Mouse (Mus musculus) midbrain, embryonic 16.5 days (tissue): ENCODE measurements around the gene Hadha. TPM values are rescaled to one million over a fixed set of nuclear protein-coding genes. Genes with fewer than 3 reads are reported as not detected.

Source experiments
- ATAC-seq: fragments of 200-750 bp; cut with Nextera tagmentation; 2 replicates; pipeline ENCODE4 v1.8.0; 2017; ENCODE audit warnings: moderate TSS enrichment
- H3K27ac ChIP-seq: fragments of 300-500 bp; sonication (generic); 2 replicates; pipeline ENCODE4 v1.5.1; 2014; ENCODE audit warnings: mild to moderate bottlenecking, low read length, mixed read lengths
- H3K27me3 ChIP-seq: fragments of 300-500 bp; sonication (generic); 2 replicates; pipeline ENCODE4 v1.6.1; 2014; ENCODE audit warnings: low read depth, low read length, mixed read lengths; ENCODE audit not compliant: control insufficient read depth, insufficient read depth
- H3K36me3 ChIP-seq: fragments of 300-500 bp; sonication (generic); 2 replicates; pipeline ENCODE4 v1.6.1; 2014; ENCODE audit warnings: mild to moderate bottlenecking, low read length, moderate library complexity, mixed read lengths; ENCODE audit not compliant: control insufficient read depth, insufficient read depth
- H3K4me1 ChIP-seq: fragments of 300-500 bp; sonication (generic); 2 replicates; pipeline ENCODE4 v1.6.1; 2014; ENCODE audit warnings: mild to moderate bottlenecking, low read length, mixed read lengths; ENCODE audit not compliant: control insufficient read depth, insufficient read depth
- H3K4me2 ChIP-seq: fragments of 300-500 bp; sonication (generic); 2 replicates; pipeline ENCODE4 v1.6.1; 2014; ENCODE audit warnings: mild to moderate bottlenecking, low read length, mixed read lengths
- H3K4me3 ChIP-seq: fragments of 300-500 bp; sonication (generic); 2 replicates; pipeline ENCODE4 v1.5.1; 2014; ENCODE audit warnings: low read depth, mild to moderate bottlenecking, low read length, moderate library complexity, mixed read lengths
- H3K9ac ChIP-seq: fragments of 300-500 bp; sonication (generic); 2 replicates; pipeline ENCODE4 v1.6.1; 2014; ENCODE audit warnings: low read depth, low read length, mixed read lengths
- H3K9me3 ChIP-seq: fragments of 300-500 bp; sonication (generic); replicated peaks from 2 replicates; pipeline ENCODE4 v1.6.1; 2014; ENCODE audit warnings: mild to moderate bottlenecking, low read length, mixed read lengths; ENCODE audit not compliant: control insufficient read depth, poor library complexity, severe bottlenecking
- WGBS: fragments of 180-500 bp; shearing (Covaris S2); extraction: QIAGEN DNeasy Blood & Tissue Kit; methylation state at CpG from one replicate; pipeline ENCODE4 v1.1.7; 2014; 5-methylcytosine and 5-hydroxymethylcytosine counted together
- polyA plus RNA-seq: library from polyadenylated mRNA; unstranded; fragments of >200 nt; fragmentation: Nextera tagmentation; extraction: Ambion mirVana; gene quantifications from 2 replicates; pipeline ENCODE4 v1.2.1, GENCODE M21; 2015

The Hadha gene
- polyA plus RNA-seq, 1 experiment from 2014 or later, result 62.3 TPM

- Histone ChIP-seq H3K27me3 (no peaks in the 10 kb centered on the region), H3K36me3 (peaks cover 51% of the 10 kb centered on the region), H3K4me2 (no peak overlapping the region), H3K27ac (no peak overlapping the region), H3K4me3 (no peak overlapping the region), H3K9me3 (no peaks in the 10 kb centered on the region), H3K4me1 (no peaks in the 10 kb centered on the region), H3K9ac (no peak overlapping the region)
- ATAC-seq, result no peak
- WGBS, result 94% methylated on average over 6 of the region's 6 CpGs
Observed at GRCm38 (mm10) chr5:30122481-30122880, 32.5 kb downstream of the Hadha start.

GRCm38 (mm10) chr5:30120106-30120505, 34.9 kb downstream of the Hadha start:
- ATAC-seq, result no peak
- Histone ChIP-seq H3K36me3 (peaks cover 42% of the 10 kb centered on the region), H3K4me3 (no peak overlapping the region), H3K27ac (no peak overlapping the region), H3K9me3 (no peaks in the 10 kb centered on the region), H3K4me2 (no peak overlapping the region), H3K27me3 (no peaks in the 10 kb centered on the region), H3K4me1 (no peaks in the 10 kb centered on the region), H3K9ac (no peak overlapping the region)
- 91% methylated on average over 7 of the region's 7 CpGs for WGBS

- 87% methylated on average over 6 of the region's 6 CpGs for WGBS
- Histone ChIP-seq H3K4me2 (no peak overlapping the region), H3K36me3 (peaks cover 33% of the 10 kb centered on the region)
Observed at GRCm38 (mm10) chr5:30119163-30119562, 35.8 kb downstream of the Hadha start.

GRCm38 (mm10) chr5:30118018-30118417, 36.9 kb downstream of the Hadha start:
- no peaks in the 10 kb centered on the region for H3K9me3 ChIP-seq
- H3K9ac ChIP-seq, result no peak overlapping the region
- peaks cover 27% of the 10 kb centered on the region for H3K36me3 ChIP-seq
- H3K4me2 ChIP-seq, result no peak overlapping the region
- no peak for ATAC-seq
- 0 out of 2 replicates have a peak, but pooled peaks cover 3% of the 10 kb centered on the region for H3K4me1 ChIP-seq
- 92% methylated on average over 1 of the region's 1 CpGs for WGBS
- H3K4me3 ChIP-seq, result no peak overlapping the region
- no peaks in the 10 kb centered on the region for H3K27me3 ChIP-seq
- no peak overlapping the region for H3K27ac ChIP-seq

More at GRCm38 (mm10) chr5:30119163-30119562, 35.8 kb downstream of the Hadha start:
- H3K9me3 ChIP-seq, result no peaks in the 10 kb centered on the region
- H3K27ac ChIP-seq, result no peak overlapping the region
- no peak overlapping the region for H3K4me3 ChIP-seq
- no peak overlapping the region for H3K9ac ChIP-seq
- no peak for ATAC-seq
- no peaks in the 10 kb centered on the region for H3K27me3 ChIP-seq
- no peaks in the 10 kb centered on the region for H3K4me1 ChIP-seq

- H3K4me2 ChIP-seq, result no peak overlapping the region
- H3K36me3 ChIP-seq, result peaks cover 10% of the 10 kb centered on the region; the same call in 1 of the 2 replicates
- no peak for ATAC-seq
- peaks cover 11% of the 10 kb centered on the region for H3K4me1 ChIP-seq
- no peak overlapping the region for H3K27ac ChIP-seq
- H3K9me3 ChIP-seq, result no peaks in the 10 kb centered on the region
- no peak overlapping the region for H3K9ac ChIP-seq
- WGBS, result 45% methylated on average over 10 of the region's 10 CpGs
- H3K27me3 ChIP-seq, result no peaks in the 10 kb centered on the region
- no peak overlapping the region for H3K4me3 ChIP-seq
Observed at GRCm38 (mm10) chr5:30115718-30116117, 39.2 kb downstream of the Hadha start.

GRCm38 (mm10) chr5:30114761-30115140, 40.2 kb downstream of the Hadha start:
- no peak; the same call in 1 of the 2 replicates for ATAC-seq
- Histone ChIP-seq H3K27ac (no peak overlapping the region), H3K36me3 (peaks cover 10% of the 10 kb centered on the region; the same call in 1 of the 2 replicates), H3K9ac (peak overlapping the region; percentile 72), H3K9me3 (no peaks in the 10 kb centered on the region), H3K27me3 (no peaks in the 10 kb centered on the region), H3K4me1 (peaks cover 18% of the 10 kb centered on the region), H3K4me3 (peak overlapping the region; percentile 58), H3K4me2 (peak overlapping the region; percentile 74)
- WGBS, result 6% methylated on average over 21 of the region's 28 CpGs

- Histone ChIP-seq H3K4me3 (peak overlapping the region; percentile 58), H3K4me2 (peak overlapping the region; percentile 74), H3K27ac (peak overlapping the region; percentile 73), H3K27me3 (no peaks in the 10 kb centered on the region), H3K36me3 (peaks cover 10% of the 10 kb centered on the region; the same call in 1 of the 2 replicates), H3K9ac (peak overlapping the region; percentile 72), H3K9me3 (no peaks in the 10 kb centered on the region), H3K4me1 (peaks cover 18% of the 10 kb centered on the region)
- peak; percentile 87 for ATAC-seq
- 2% methylated on average over 90 of the region's 103 CpGs for WGBS
Observed at GRCm38 (mm10) chr5:30113881-30114760, 40.8 kb downstream of the Hadha start.

GRCm38 (mm10) chr5:30112533-30113068, 42.4 kb downstream of the Hadha start:
- Histone ChIP-seq H3K4me1 (peaks cover 20% of the 10 kb centered on the region), H3K27me3 (no peaks in the 10 kb centered on the region), H3K4me2 (no peak overlapping the region), H3K9me3 (no peaks in the 10 kb centered on the region), H3K9ac (no peak overlapping the region), H3K4me3 (no peak overlapping the region), H3K36me3 (peaks cover 4% of the 10 kb centered on the region; the same call in 1 of the 2 replicates), H3K27ac (no peak overlapping the region)
- 90% methylated on average over 3 of the region's 3 CpGs for WGBS
- ATAC-seq, result no peak

- Histone ChIP-seq H3K4me2 (no peak overlapping the region), H3K27me3 (no peaks in the 10 kb centered on the region), H3K9ac (no peak overlapping the region), H3K4me3 (no peak overlapping the region), H3K9me3 (no peaks in the 10 kb centered on the region), H3K4me1 (peaks cover 28% of the 10 kb centered on the region), H3K36me3 (peaks cover 4% of the 10 kb centered on the region; the same call in 1 of the 2 replicates), H3K27ac (no peak overlapping the region)
- 67% methylated on average over 3 of the region's 3 CpGs for WGBS
- no peak for ATAC-seq
Observed at GRCm38 (mm10) chr5:30111771-30112170, 43.2 kb downstream of the Hadha start.
